Mouse (Mus musculus): ENCODE measurements around the gene Fbl. TPM values are rescaled to one million over a fixed set of nuclear protein-coding genes. Genes with fewer than 3 reads are reported as not detected.
"Not testable (repeated sequence)": the region's sequence is repeated elsewhere in the genome, so short reads cannot be mapped to it uniquely, and the experiment has no call there.

The Fbl gene
- total and polyA plus RNA-seq, 2 experiments from 2014 or later, result 6.6 to 51.3 TPM

GRCm38 (mm10) chr7:28151584-28152221 lies 17.8 kb upstream of the Fbl start:
- 11% methylated on average over 13 of the region's 13 CpGs for WGBS
- H3K4me3 ChIP-seq (ENCODE audit: low read depth, low read length), result no peak overlapping the region
- DNase-seq (ENCODE audit: low spot score), result peak; percentile 5

GRCm38 (mm10) chr7:28153595-28153994 lies 15.9 kb upstream of the Fbl start:
- not testable (repeated sequence) for H3K27me3 ChIP-seq (ENCODE audit: control insufficient read depth, insufficient read depth, low read length)
- 39% methylated on average over 5 of the region's 5 CpGs for WGBS

More at GRCm38 (mm10) chr7:28151584-28152221, 17.8 kb upstream of the Fbl start:
- Histone ChIP-seq H3K9ac (replicated peaks; ENCODE audit: low read depth, low read length) (no peak overlapping the region), H3K4me1 (ENCODE audit: control insufficient read depth, insufficient read depth) (no peaks in the 10 kb centered on the region), H3K9me3 (replicated peaks; ENCODE audit: control insufficient read depth, low read length) (no peaks in the 10 kb centered on the region), H3K27ac (ENCODE audit: low read depth) (no peak overlapping the region), H3K27me3 (ENCODE audit: control insufficient read depth, insufficient read depth, low read length) (0 out of 2 replicates have a peak, but pooled peaks cover 8% of the 10 kb centered on the region), H3K36me3 (replicated peaks; ENCODE audit: control insufficient read depth, insufficient read depth, low read length) (no peaks in the 10 kb centered on the region), H3K4me2 (ENCODE audit: low read depth, low read length) (no peak overlapping the region)
- peak; percentile 47 for TF ChIP-seq CTCF (IDR thresholded peaks at IDR 0.05; ENCODE audit: low read depth)
- no peak for TF ChIP-seq EP300 (IDR thresholded peaks at IDR 0.05; ENCODE audit: low read depth)
- ATAC-seq (ENCODE audit: insufficient read depth, low read depth), result no peak

GRCm38 (mm10) chr7:28159292-28159691 lies 10.2 kb upstream of the Fbl start:
- no peak overlapping the region for H3K4me2 ChIP-seq (ENCODE audit: low read depth, low read length)
- no peak overlapping the region for H3K27ac ChIP-seq (ENCODE audit: low read depth)
- DNase-seq (ENCODE audit: low spot score) (no peak), ATAC-seq (ENCODE audit: insufficient read depth, low read depth) (no peak)
- H3K27me3 ChIP-seq (ENCODE audit: control insufficient read depth, insufficient read depth, low read length), result no peaks in the 10 kb centered on the region
- H3K4me3 ChIP-seq (ENCODE audit: low read depth, low read length), result no peak overlapping the region
- H3K9ac ChIP-seq (replicated peaks; ENCODE audit: low read depth, low read length), result no peak overlapping the region
- no peaks in the 10 kb centered on the region for H3K9me3 ChIP-seq (replicated peaks; ENCODE audit: control insufficient read depth, low read length)
- 26% methylated on average over 6 of the region's 6 CpGs for WGBS
- no peaks in the 10 kb centered on the region for H3K4me1 ChIP-seq (ENCODE audit: control insufficient read depth, insufficient read depth)
- TF ChIP-seq CTCF (IDR thresholded peaks at IDR 0.05; ENCODE audit: low read depth) (no peak), EP300 (IDR thresholded peaks at IDR 0.05; ENCODE audit: low read depth) (no peak)
- no peaks in the 10 kb centered on the region for H3K36me3 ChIP-seq (replicated peaks; ENCODE audit: control insufficient read depth, insufficient read depth, low read length)

More at GRCm38 (mm10) chr7:28153595-28153994, 15.9 kb upstream of the Fbl start:
- not testable (repeated sequence) for H3K9ac ChIP-seq (replicated peaks; ENCODE audit: low read depth, low read length); H3K4me3 ChIP-seq (ENCODE audit: low read depth, low read length); ATAC-seq (ENCODE audit: insufficient read depth, low read depth); H3K27ac ChIP-seq (ENCODE audit: low read depth); H3K4me1 ChIP-seq (ENCODE audit: control insufficient read depth, insufficient read depth); H3K9me3 ChIP-seq (replicated peaks; ENCODE audit: control insufficient read depth, low read length); H3K4me2 ChIP-seq (ENCODE audit: low read depth, low read length); H3K36me3 ChIP-seq (replicated peaks; ENCODE audit: control insufficient read depth, insufficient read depth, low read length); DNase-seq (ENCODE audit: low spot score)

- 65% methylated on average over 3 of the region's 3 CpGs for WGBS
- Histone ChIP-seq H3K4me1 (ENCODE audit: control insufficient read depth, insufficient read depth) (no peaks in the 10 kb centered on the region), H3K36me3 (replicated peaks; ENCODE audit: control insufficient read depth, insufficient read depth, low read length) (no peaks in the 10 kb centered on the region), H3K27me3 (ENCODE audit: control insufficient read depth, insufficient read depth, low read length) (no peaks in the 10 kb centered on the region), H3K27ac (ENCODE audit: low read depth) (no peak overlapping the region), H3K9me3 (replicated peaks; ENCODE audit: control insufficient read depth, low read length) (no peaks in the 10 kb centered on the region), H3K9ac (replicated peaks; ENCODE audit: low read depth, low read length) (no peak overlapping the region), H3K4me2 (ENCODE audit: low read depth, low read length) (no peak overlapping the region), H3K4me3 (ENCODE audit: low read depth, low read length) (no peak overlapping the region)
- ATAC-seq (ENCODE audit: insufficient read depth, low read depth), result no peak
- no peak for DNase-seq (ENCODE audit: low spot score)
- TF ChIP-seq EP300 (IDR thresholded peaks at IDR 0.05; ENCODE audit: low read depth) (no peak), CTCF (IDR thresholded peaks at IDR 0.05; ENCODE audit: low read depth) (no peak)
Observed at GRCm38 (mm10) chr7:28159893-28160292, 9.6 kb upstream of the Fbl start.

- ATAC-seq (ENCODE audit: insufficient read depth, low read depth) (no peak), DNase-seq (ENCODE audit: low spot score) (no peak)
- Histone ChIP-seq H3K4me3 (ENCODE audit: low read depth, low read length) (no peak overlapping the region), H3K4me1 (ENCODE audit: control insufficient read depth, insufficient read depth) (no peaks in the 10 kb centered on the region), H3K4me2 (ENCODE audit: low read depth, low read length) (no peak overlapping the region), H3K9ac (replicated peaks; ENCODE audit: low read depth, low read length) (no peak overlapping the region), H3K27me3 (ENCODE audit: control insufficient read depth, insufficient read depth, low read length) (no peaks in the 10 kb centered on the region), H3K27ac (ENCODE audit: low read depth) (no peak overlapping the region), H3K36me3 (replicated peaks; ENCODE audit: control insufficient read depth, insufficient read depth, low read length) (no peaks in the 10 kb centered on the region), H3K9me3 (replicated peaks; ENCODE audit: control insufficient read depth, low read length) (no peaks in the 10 kb centered on the region)
- TF ChIP-seq EP300 (IDR thresholded peaks at IDR 0.05; ENCODE audit: low read depth) (no peak), CTCF (IDR thresholded peaks at IDR 0.05; ENCODE audit: low read depth) (no peak)
- WGBS, result 53% methylated on average over 9 of the region's 9 CpGs
Observed at GRCm38 (mm10) chr7:28161163-28161749, 8.3 kb upstream of the Fbl start.

DNA sequence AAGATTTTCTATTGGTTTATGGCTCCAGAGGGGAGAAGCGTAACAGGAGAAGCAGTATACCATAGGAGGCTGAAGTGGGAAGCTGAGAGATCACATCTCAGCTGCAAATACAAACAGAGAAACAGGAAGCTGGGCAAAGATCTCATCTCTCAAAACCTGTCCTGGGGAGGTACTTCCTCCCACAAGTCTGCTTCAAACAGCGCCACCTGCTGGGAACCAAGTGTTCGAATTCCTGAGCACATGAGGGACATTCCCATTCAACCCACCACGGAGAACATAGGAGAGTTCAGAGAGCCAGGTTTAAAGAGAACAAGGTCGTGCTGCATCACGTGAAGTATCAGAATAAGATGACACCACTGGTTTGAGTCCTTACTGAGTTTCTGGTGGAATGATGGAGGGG lies 4.1 kb upstream of the Fbl start:
- DNase-seq (ENCODE audit: low spot score) (no peak), ATAC-seq (ENCODE audit: insufficient read depth, low read depth) (no peak)
- Histone ChIP-seq H3K9me3 (replicated peaks; ENCODE audit: control insufficient read depth, low read length) (no peaks in the 10 kb centered on the region), H3K4me3 (ENCODE audit: low read depth, low read length) (no peak overlapping the region), H3K36me3 (replicated peaks; ENCODE audit: control insufficient read depth, insufficient read depth, low read length) (no peaks in the 10 kb centered on the region), H3K27ac (ENCODE audit: low read depth) (no peak overlapping the region), H3K4me1 (ENCODE audit: control insufficient read depth, insufficient read depth) (peaks cover 11% of the 10 kb centered on the region), H3K4me2 (ENCODE audit: low read depth, low read length) (no peak overlapping the region), H3K27me3 (ENCODE audit: control insufficient read depth, insufficient read depth, low read length) (no peaks in the 10 kb centered on the region), H3K9ac (replicated peaks; ENCODE audit: low read depth, low read length) (no peak overlapping the region)
- TF ChIP-seq CTCF (IDR thresholded peaks at IDR 0.05; ENCODE audit: low read depth), result no peak
- no peak for TF ChIP-seq EP300 (IDR thresholded peaks at IDR 0.05; ENCODE audit: low read depth)
- WGBS, result 78% methylated on average over 6 of the region's 6 CpGs
